Mouse (Mus musculus): ENCODE results near the gene Tom1l2. TPM values are rescaled to one million over a fixed set of nuclear protein-coding genes. Genes with fewer than 3 reads are reported as not detected.

Gene Tom1l2
- total RNA-seq, 2 experiments from 2014 or later: 200 to 203 TPM

DNA sequence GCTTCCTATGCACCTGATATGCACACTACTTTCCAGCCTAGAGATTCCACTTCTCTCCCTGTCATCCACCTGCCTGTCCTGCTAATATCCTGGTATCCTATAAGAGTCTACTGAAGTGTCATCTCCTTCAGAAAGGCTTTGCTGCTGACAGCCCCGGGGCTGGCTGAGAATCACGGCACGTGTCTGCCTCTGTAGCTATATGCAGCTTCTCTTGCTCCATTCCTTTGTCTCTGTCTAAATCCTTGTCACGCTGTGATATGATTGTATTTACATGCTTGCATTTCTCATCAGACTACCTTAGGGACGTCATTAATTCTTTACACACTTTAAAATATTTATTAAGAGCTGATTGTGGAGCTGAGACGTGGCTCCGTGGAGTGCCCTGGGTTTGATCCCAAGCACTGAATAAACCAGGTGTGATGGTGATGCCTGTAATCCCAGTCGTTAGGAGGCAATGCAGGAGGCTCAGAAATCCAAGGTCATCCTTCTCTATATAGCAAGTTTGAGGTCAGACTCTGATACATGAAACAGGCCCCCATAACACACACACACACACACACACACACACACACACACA is 75.5 kb downstream of the Tom1l2 start:
- no peak for DNase-seq (ENCODE audit: low spot score in 2 of 2)
- intact Hi-C loops (cut with DNase I): no loop called here

DNA sequence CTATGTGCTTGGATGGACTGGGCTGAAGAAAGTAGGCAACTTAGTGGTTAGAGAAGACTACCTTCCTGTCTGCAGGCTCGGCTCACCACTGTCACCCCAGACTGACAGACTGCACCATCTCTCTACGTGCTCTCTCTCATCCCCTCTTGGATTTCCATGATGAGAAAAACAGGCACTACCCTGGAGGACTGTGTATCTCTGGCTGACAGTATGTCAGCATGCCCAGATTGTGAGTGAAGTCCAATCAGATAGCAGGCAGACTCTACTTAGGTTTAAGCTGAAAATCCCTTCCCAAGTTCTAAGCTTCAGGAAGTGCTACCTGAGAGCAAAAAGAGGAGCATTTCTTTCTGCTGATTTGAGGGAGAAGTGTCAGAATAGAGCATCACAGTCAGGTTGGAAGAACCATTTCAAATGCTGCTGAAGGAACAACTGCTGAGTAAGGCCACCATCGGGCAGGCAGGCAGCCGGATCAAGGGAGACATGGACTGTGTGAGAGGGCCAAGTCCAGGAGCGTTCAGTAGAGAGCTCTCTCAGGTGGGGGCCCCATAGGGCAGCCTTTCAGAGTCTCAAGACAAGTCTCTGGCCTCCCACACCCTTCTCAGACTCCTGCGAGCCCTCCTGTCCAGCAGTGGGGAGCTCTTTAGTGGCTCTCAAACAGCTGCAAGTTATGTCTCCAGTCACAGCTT is 76.2 kb downstream of the Tom1l2 start:
- intact Hi-C loops (cut with DNase I): no loop called here
- DNase-seq (ENCODE audit: low spot score in 2 of 2): no peak

DNA sequence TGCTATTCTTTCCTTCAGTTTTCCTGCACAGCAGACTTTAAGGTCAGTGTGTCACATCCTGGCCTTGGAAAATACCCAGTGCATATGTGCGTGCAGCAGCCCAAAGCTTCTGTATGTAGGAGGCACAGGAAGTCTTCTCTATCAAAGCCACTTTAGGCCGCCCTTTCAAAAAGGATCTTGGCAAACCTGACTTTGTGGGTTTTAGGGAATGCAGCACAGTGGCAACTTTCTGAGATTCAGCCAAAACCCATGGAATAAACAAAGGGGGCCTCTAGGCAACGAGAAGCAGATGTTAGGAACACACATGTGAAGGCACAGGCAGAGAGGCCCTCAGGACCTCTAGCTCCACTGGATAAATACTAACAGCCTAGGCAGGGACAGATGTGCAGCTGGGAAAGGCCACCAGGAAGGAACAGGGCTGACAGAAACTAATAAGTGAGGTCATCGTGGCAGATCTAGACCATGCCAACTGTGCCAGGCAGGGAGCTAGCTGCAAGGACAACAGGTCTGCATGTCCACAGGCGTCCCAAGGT is 79.4 kb downstream of the Tom1l2 start:
- no peak for DNase-seq (ENCODE audit: low spot score in 2 of 2)
- intact Hi-C loops (cut with DNase I): no loop called here

DNA sequence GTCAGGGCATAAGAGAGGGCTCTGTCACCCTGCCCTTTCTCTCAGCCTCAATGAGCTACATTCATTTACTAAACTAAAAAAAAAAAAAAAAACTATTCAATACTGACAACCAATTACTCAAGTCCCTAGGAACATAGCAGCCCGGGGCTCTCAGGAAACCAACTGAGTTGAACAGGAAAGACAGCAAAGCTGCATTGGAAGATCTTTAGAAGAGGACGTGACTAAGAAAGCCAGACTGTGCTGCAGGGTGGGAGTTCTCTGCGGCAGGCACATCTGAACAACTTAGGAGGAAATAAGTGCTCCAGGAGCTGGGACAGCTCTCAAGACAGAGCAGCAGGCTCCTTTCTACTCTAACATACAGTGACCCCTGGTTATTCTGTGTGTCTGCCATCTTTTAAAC is 84.1 kb downstream of the Tom1l2 start:
- intact Hi-C loops (cut with DNase I): no loop called here
- no peak for DNase-seq (ENCODE audit: low spot score in 2 of 2)

DNA sequence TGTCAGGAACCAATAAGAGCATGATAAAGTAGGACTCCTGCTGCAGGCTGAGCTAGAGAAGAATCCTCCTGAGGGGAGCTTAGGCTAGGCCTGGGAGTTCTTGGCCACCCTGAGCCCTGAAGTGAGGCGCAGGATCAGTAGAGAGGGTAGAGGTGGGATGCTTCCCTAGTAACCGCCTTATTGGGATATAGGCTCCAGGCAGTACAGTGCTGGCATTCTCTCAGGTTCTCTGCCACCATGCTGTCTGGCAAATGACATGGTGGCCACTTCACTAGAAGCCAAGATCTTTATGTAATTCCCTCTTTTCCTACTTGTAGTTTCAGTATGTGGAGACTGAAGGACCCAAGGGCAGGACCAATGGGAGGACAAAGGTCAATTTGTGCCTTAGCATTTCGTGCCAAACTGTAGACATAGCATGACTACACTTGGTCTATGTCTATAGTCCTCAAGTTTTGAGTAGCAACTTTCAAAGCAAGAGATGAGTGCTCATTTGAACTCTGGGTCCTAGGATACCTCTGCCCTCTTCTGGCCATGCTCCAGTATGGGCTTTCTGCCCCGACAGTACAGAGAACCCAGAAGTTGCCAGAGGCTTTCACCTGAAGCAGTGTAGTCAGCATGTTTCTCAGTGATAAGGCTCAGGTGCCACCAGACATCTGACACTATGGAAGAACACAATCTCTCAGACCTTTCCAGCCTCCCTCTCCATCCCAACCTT is 87.3 kb downstream of the Tom1l2 start:
- DNase-seq (ENCODE audit: low spot score in 2 of 2): no peak
- intact Hi-C loops (cut with DNase I): no loop called here

DNA sequence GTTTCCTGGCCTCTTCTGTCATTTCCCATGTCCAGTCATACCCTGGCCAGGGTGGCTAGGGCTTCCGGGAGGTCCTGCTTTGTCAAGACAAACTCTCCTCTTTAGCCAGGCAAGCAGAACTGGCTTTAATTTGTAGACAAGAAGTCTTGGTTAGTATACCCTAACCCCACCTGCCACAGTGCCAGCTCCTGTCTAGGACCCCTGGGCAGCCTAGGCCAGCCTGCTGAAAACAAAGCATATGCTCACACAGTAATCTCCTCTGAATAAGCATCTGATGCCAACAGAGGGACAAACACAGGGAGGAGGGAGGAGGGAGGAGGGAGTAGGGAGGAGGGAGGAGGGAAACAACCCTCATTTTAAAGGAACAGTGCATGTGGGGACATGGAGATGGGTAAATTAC is 88.1 kb downstream of the Tom1l2 start:
- DNase-seq (ENCODE audit: low spot score in 2 of 2): no peak
- intact Hi-C loops (cut with DNase I): no loop called here

DNA sequence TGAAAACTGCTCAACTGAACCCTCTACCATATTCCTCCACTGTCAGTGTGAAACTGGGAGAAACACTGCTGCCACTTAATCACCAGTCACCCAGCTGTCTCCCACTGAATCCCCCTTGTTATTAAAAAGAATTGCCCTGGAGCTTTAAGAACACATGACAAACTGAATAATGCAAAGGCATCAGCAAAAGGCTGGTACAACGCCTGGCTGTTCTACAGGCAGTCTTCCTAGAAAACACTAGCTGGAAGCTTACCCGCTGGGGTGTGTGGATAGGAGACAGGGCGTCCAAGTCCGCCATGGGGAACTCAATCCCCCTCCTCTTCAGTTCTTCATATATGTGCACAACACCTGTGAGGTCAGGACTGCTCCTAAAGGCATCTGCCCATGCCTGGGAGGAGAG is 90.3 kb downstream of the Tom1l2 start:
- intact Hi-C loops (cut with DNase I): no loop called here
- no peak for DNase-seq (ENCODE audit: low spot score in 2 of 2)

DNA sequence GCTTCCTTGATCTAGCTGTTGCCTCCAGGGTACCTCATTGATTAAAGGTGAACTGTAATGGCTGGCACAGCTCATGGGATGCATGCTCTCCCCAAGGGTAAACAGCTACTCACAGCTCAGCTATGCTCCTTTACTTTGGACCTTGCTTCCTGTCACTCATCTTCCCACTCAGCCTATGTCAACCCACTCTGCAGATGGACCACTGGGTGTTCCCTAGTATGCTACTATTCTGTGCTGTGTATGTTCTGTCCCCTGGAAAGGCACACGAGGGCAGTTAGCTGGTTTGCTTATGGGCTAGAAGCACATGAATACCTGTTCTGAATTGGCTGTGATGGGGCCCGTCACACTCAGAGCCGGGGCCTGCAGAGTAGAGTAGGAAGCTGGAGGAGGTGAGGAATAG is 92.0 kb downstream of the Tom1l2 start:
- DNase-seq (ENCODE audit: low spot score in 2 of 2): peak in 1 of 2 experiments; percentile 40

DNA sequence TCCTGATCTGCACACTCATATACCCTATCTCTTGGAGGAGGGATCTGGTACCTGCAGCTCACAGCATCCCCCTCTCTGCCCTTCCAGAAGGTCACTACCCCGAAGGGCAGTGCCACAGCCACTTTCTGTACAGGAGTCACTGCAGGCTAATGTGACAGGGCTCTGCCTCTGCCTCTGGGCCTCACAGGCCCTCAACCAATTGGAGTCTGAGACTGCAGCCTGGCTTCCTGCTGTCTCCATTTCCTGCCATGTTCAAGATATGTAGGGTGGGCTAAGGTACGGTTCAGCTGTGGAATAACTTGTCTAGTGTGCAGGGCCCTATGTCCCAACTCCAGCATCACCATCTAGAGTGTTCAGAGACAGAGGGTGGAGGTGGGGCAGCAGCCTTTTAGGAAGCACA is 95.0 kb downstream of the Tom1l2 start:
- intact Hi-C loops (cut with DNase I): no loop called here
- no peak for DNase-seq (ENCODE audit: low spot score in 2 of 2)

More for the DNA sequence above, 92.0 kb downstream of the Tom1l2 start:
- intact Hi-C loops (cut with DNase I): no loop called here

DNA sequence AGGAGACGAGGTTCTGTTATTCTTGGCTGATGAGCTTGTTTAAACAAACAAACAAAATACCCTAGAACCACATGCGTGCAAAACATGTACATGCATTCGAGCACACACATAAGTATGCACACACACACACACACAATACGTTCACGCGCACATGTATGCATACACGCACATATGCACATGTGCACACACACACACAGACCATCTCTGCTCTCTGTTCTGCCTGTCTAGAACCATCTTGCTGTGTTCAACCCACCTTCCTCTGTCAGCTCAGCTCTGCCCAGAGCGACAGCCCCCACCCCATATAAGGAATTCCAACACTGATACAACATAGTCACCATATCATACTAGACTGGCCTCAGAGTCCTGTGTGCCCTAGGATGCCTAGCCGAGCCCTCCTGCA is 96.0 kb downstream of the Tom1l2 start:
- intact Hi-C loops (cut with DNase I): no loop called here
- DNase-seq (ENCODE audit: low spot score in 2 of 2): no peak

DNA sequence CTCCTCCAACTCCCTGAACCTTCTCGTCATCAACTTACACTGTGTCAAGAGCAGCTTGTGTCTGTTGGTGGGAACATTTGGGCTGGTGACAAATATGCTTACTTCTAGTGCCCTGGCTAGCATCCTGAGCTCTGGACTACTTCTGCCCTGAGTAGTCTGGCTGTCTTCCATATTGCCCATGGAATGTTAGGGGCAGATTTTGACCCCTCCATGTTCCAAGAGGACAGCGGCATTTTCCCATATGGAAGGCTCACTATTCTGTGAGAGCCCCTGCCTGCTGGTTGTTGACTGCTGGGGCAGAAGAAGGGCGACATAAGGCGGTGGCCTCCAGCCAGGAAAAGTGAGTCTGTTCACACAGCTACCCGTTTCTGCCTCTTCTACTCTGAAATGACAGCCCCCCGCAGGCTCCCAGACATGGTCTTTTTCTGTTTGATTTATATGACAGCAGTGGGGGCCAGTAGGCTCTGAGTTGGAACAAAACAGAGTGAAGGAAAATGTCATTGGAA is 96.5 kb downstream of the Tom1l2 start:
- peak; percentile 47 to 56 for DNase-seq (ENCODE audit: low spot score in 2 of 2)

DNA sequence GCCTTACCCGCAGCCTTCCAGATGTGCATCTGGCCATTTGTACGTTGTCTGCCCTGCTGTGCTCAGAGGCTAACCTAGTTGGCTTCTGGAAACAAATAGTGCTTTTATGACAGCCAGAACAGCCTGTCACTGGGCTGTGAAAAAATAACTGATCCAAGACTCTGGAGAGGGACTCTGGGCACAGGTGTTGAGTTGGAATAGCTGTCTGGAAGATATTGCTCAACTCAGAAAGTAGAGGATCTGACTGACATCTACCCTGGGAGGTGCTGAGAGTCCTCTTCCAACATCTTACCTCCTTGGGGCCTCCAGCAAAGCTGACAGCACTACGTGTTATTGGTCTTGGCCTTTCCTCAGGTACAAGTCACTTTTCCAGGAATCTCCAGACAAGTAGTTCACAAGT is 97.1 kb downstream of the Tom1l2 start:
- DNase-seq (ENCODE audit: low spot score in 2 of 2): no peak
- intact Hi-C loops (cut with DNase I): no loop called here

More for the DNA sequence above, 96.5 kb downstream of the Tom1l2 start:
- intact Hi-C loops (cut with DNase I): no loop called here

DNA sequence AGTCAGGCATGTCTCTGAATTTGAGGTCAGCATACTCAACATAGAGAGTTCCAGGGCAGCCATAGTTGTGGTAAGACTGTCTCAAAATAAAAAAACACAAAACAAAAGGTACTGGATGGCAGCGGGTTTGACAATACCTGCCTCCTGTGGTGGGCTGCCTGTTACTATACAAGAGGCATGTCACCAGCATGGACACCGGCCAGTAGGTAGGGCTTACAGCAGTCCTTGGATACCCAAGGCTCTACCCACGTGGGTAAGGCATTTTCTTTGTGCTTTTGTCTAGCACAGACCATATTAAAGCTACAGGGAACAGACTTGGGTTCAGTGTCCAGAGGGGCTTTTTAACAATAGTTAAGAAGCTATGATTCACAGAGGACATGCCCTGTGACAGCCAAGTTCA is 97.5 kb downstream of the Tom1l2 start:
- intact Hi-C loops (cut with DNase I): no loop called here
- no peak for DNase-seq (ENCODE audit: low spot score in 2 of 2)

DNA sequence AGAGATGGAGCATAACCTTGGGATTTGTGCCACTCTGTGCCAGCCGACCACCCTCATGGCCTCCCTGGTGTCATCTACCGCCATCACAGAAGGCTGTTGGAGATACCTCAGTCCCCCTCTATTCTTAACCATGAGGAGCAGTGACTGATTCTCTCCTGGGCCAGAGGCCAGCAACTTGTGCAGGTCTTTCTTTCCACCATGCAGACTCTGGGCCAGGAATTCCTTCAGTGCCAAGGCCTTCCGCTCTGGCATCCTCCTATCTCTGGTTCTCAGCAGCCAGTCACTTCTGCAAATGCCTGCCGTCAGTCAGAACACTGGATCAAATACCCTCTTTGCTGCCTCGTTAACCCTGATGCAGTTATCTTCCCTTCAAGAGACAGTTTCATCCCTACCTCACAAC is 98.4 kb downstream of the Tom1l2 start:
- DNase-seq (ENCODE audit: low spot score in 2 of 2): no peak
- intact Hi-C loops (cut with DNase I): loop anchor here (5.0 kb wide), 1 partner anchor 143 kb away; no protein-coding TSS in a partner anchor

DNA sequence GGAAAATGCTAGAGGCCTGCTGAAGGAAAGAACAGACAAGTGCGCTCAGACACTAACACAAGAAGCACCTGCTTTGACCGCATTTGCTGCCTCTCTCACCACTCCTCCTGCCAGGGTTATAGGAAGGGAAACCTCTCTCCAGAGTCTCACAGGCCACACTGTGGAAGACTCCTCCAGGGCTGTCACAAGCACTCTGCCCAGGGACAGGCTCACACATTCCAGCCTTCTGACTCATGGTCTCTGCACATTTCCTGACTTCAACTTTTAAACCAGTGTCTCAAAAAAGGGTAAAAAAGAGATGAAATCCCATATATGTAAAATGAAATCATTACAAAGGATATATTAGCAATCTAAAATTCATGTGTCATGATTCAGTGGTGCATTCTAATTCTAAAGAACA is 99.2 kb downstream of the Tom1l2 start:
- intact Hi-C loops (cut with DNase I): loop anchor here (5.0 kb wide), 1 partner anchor 144 kb away; no protein-coding TSS in a partner anchor
- DNase-seq (ENCODE audit: low spot score in 2 of 2): no peak

DNA sequence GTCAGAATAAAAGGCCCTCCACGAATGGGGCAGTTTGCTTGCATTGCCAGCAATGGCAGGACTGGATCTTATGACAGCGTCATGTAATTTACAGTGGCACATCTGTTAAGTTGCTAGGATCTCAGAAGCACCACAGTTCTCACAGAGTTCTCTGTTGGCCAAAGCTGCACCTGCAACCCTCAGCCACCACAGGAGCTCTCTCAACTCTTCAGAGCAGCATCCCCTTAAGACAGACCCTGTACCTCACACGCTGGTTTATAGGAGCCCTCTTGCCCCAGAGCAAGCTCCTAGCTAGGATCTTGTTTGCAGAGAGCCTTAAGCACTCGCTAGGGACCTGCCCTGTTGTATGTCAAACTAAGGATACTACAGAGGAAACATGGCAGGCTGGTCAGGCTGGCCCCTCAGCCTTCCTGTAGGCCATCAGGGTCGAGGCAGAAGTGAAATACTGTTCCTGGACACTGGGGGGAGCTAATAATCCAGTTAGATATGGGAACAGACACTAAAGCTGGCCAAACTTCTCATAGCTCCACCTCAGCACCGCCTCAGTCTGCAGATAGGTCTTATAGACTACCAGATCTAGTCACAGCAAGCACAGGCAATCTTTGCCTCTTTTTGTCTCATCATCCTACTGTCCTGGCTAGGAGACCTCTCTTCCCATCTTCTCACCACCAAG is 101.6 kb downstream of the Tom1l2 start:
- DNase-seq (ENCODE audit: low spot score in 2 of 2): peak in 1 of 2 experiments; percentile 44
- intact Hi-C loops (cut with DNase I): loop anchor here (1.0 to 5.0 kb wide), 2 partner anchors 146 to 161 kb away; no protein-coding TSS in a partner anchor

DNA sequence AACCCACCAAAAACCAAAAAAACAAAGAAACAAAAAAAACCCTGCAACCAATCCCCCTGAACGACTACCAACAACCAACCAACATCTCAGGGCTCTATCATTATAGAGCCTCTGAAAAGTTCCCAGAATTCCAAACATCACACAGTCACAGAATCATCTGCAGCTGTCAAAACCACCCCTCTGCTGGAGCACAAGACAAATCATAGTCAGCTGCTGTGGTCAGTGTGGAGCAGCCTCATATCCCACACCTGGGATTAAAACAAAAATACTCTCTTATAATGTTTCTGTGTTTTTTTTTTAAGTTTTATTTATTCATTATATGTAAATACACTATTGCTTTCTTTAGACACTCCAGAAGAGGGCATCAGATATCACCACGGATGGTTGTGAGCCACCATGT is 102.8 kb downstream of the Tom1l2 start:
- no peak for DNase-seq (ENCODE audit: low spot score in 2 of 2)
- intact Hi-C loops (cut with DNase I): loop anchor here (2.0 to 5.0 kb wide), 2 partner anchors 35 to 147 kb away; no protein-coding TSS in a partner anchor

DNA sequence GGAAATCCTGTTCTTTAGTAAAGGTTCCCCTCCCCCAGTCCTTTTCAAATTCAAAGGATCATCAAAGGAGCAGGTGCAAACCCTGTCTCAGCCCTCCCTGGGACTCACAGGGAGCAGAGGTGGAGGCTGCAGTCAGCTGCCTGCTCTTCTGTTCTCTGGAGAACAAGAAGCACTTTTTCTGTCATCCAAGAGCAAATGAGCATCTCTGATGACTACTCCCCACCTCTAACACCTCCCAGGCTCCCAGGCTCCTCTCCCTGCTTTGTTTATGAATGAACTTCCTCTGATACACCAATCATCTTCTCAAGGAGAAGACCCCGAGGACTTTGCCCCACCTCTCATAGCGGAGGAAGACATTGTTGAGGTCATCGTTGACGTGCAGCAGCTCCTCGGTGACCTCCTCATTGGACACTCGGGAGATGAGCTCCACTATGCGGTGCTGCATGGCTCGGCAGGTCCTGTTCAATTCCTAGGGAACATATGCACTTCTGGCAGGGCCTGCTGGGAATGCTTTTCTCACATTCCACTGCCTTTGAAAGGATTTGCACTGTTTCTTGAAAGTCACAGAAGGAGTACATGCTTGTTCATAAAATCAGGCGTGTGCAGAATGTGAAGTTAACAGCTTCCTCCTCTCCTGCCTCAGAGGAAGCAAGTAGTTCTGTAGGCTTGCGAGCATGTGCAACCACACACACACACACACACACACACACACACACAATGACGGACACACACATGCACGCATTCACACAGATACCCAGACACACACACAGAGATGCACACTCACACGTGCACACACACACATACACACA is 103.9 kb downstream of the Tom1l2 start:
- intact Hi-C loops (cut with DNase I): loop anchor here (2.0 kb wide), 1 partner anchor 36 kb away; no protein-coding TSS in a partner anchor

More for the DNA sequence above, 103.9 kb downstream of the Tom1l2 start:
- DNase-seq (ENCODE audit: low spot score in 2 of 2): peak; percentile 42 to 61

Data from left cerebral cortex, postnatal 25 days (tissue).